10 mouse cellular contexts compared by ENCODE assay signal in genomic region chr16:38701492-38702185, GRCm38 (mm10). TPM values are rescaled to one million over a fixed set of nuclear protein-coding genes. Genes with fewer than 3 reads are reported as not detected.
DNase-seq lines count a peak whose midpoint lies in the region; ATAC-seq lines count a peak whose summit lies in the region.
"Had no signal": no experiment of that assay in that cellular context is flagged by ENCODE, and none has a peak within 500 bp of the region (broad histone marks: within the 10 kb centered on the region; RNA-seq: fewer than 3 reads in every experiment).

No protein-coding gene starts in this region.

- WGBS in liver, embryonic 13.5 days (ENCODE audit: insufficient replicate concordance) = 13% methylated on average over 9 of the region's 9 CpGs
- WGBS in embryonic facial prominence, embryonic 10.5 days = 50% methylated on average over 9 of the region's 9 CpGs
- 35% methylated on average over 9 of the region's 9 CpGs for WGBS in hindbrain, embryonic 11.5 days
- WGBS in midbrain, embryonic 13.5 days = 12% methylated on average over 9 of the region's 9 CpGs

- H3K9ac ChIP-seq in liver, embryonic 13.5 days = no peak overlapping the region
- peak overlapping the region; percentile 4; the same call in 1 of the 2 replicates for H3K9ac ChIP-seq in hindbrain, embryonic 11.5 days (ENCODE audit: low read depth, low read length)
- H3K9ac ChIP-seq in midbrain, embryonic 13.5 days (replicated peaks) = no peak overlapping the region

- no peak for ATAC-seq in liver, embryonic 13.5 days (ENCODE audit: low read depth)
- ATAC-seq in hindbrain, embryonic 11.5 days (ENCODE audit: low FRiP score) = peak; percentile 82
- peak; percentile 70 for ATAC-seq in midbrain, embryonic 13.5 days

- H3K4me2 ChIP-seq in liver, embryonic 13.5 days = 0 out of 2 replicates have a peak overlapping the region, but pooled peaks have one; percentile 12
- no peak overlapping the region for H3K4me2 ChIP-seq in hindbrain, embryonic 11.5 days (replicated peaks; ENCODE audit: low read depth, low read length)
- peak overlapping the region; percentile 24 for H3K4me2 ChIP-seq in midbrain, embryonic 13.5 days (replicated peaks)

- H3K4me3 ChIP-seq in liver, embryonic 13.5 days (replicated peaks) = no peak overlapping the region
- H3K4me3 ChIP-seq in embryonic facial prominence, embryonic 10.5 days = no peak overlapping the region
- H3K4me3 ChIP-seq in hindbrain, embryonic 11.5 days (ENCODE audit: low read depth, low read length) = no peak overlapping the region
- H3K4me3 ChIP-seq in midbrain, embryonic 13.5 days (replicated peaks) = no peak overlapping the region

- H3K36me3 ChIP-seq in liver, embryonic 13.5 days = no peaks in the 10 kb centered on the region
- peaks cover 3% of the 10 kb centered on the region; the same call in 1 of the 2 replicates for H3K36me3 ChIP-seq in embryonic facial prominence, embryonic 10.5 days (replicated peaks)
- no peaks in the 10 kb centered on the region for H3K36me3 ChIP-seq in hindbrain, embryonic 11.5 days (ENCODE audit: control insufficient read depth, insufficient read depth, low read length)
- no peaks in the 10 kb centered on the region for H3K36me3 ChIP-seq in midbrain, embryonic 13.5 days
- H3K36me3 ChIP-seq: G1E had no signal

- no peak overlapping the region for H3K27ac ChIP-seq in liver, embryonic 13.5 days
- H3K27ac ChIP-seq in embryonic facial prominence, embryonic 10.5 days (replicated peaks) = peak overlapping the region; percentile 82
- peak overlapping the region; percentile 33; the same call in 1 of the 2 replicates for H3K27ac ChIP-seq in hindbrain, embryonic 11.5 days (ENCODE audit: low read depth, low read length)
- peak overlapping the region; percentile 60 for H3K27ac ChIP-seq in midbrain, embryonic 13.5 days

- H3K4me1 ChIP-seq in liver, embryonic 13.5 days (replicated peaks) = peaks cover 5% of the 10 kb centered on the region; the same call in 1 of the 2 replicates
- H3K4me1 ChIP-seq in embryonic facial prominence, embryonic 10.5 days = peaks cover 29% of the 10 kb centered on the region
- H3K4me1 ChIP-seq in hindbrain, embryonic 11.5 days (replicated peaks; ENCODE audit: control insufficient read depth, insufficient read depth, low read length) = no peaks in the 10 kb centered on the region
- peaks cover 12% of the 10 kb centered on the region for H3K4me1 ChIP-seq in midbrain, embryonic 13.5 days (replicated peaks)

- no peaks in the 10 kb centered on the region for H3K9me3 ChIP-seq in liver, embryonic 13.5 days (replicated peaks)
- no peaks in the 10 kb centered on the region for H3K9me3 ChIP-seq in embryonic facial prominence, embryonic 10.5 days
- no peaks in the 10 kb centered on the region for H3K9me3 ChIP-seq in hindbrain, embryonic 11.5 days (ENCODE audit: control insufficient read depth, low read length)
- no peaks in the 10 kb centered on the region for H3K9me3 ChIP-seq in midbrain, embryonic 13.5 days
- H3K9me3 ChIP-seq: G1E had no signal

- peaks cover 20% of the 10 kb centered on the region; the same call in 1 of the 2 replicates for H3K27me3 ChIP-seq in liver, embryonic 13.5 days
- no peaks in the 10 kb centered on the region for H3K27me3 ChIP-seq in embryonic facial prominence, embryonic 10.5 days (replicated peaks; ENCODE audit: low read depth, poor library complexity, severe bottlenecking)
- no peaks in the 10 kb centered on the region for H3K27me3 ChIP-seq in hindbrain, embryonic 11.5 days (ENCODE audit: control insufficient read depth, insufficient read depth, low read length)
- no peaks in the 10 kb centered on the region for H3K27me3 ChIP-seq in midbrain, embryonic 13.5 days

- no peak for DNase-seq in liver, embryonic 13.5 days
- DNase-seq in liver (no peak), MN1 (ENCODE audit: low spot score) (no peak)
- DNase-seq in embryonic facial prominence, embryonic 10.5 days (ENCODE audit: low spot score) = peak; percentile 40
- peak; percentile 63 for DNase-seq in hindbrain, embryonic 11.5 days (ENCODE audit: low spot score)
- no peak for DNase-seq in left cerebral cortex, adult 9 months (ENCODE audit: low spot score in 2 of 2)
- DNase-seq in adrenal gland, adult (ENCODE audit: inconsistent age in 2 of 2, low spot score in 1 of 2) = no peak
- DNase-seq: kidney, adult 11 months had no signal

RNA-seq across cellular contexts. Expression of gene Arhgap31, which starts 11.4 kb away (rescaled TPM):
- polyA plus RNA-seq in liver, embryonic 13.5 days (2015; fragmentation: Nextera tagmentation; extraction: Ambion mirVana) = 1.2 and 1.6 TPM in 2 replicates
- polyA plus RNA-seq in embryonic facial prominence, embryonic 10.5 days (2016; fragmentation: Nextera tagmentation; extraction: Ambion mirVana) = 9.6 and 12.0 TPM in 2 replicates
- polyA plus RNA-seq in hindbrain, embryonic 11.5 days (2014; fragmentation: Nextera tagmentation; extraction: Ambion mirVana) = 7.3 and 9.0 TPM in 2 replicates
- 3.6 and 4.6 TPM in 2 replicates for polyA plus RNA-seq in midbrain, embryonic 13.5 days (2015; fragmentation: Nextera tagmentation; extraction: Ambion mirVana)

RNA-seq across cellular contexts. Expression of gene B4galt4, which starts 40.4 kb away (rescaled TPM):
- 3.6 and 4.1 TPM in 2 replicates for polyA plus RNA-seq in liver, embryonic 13.5 days (2015; fragmentation: Nextera tagmentation; extraction: Ambion mirVana)
- polyA plus RNA-seq in embryonic facial prominence, embryonic 10.5 days (2016; fragmentation: Nextera tagmentation; extraction: Ambion mirVana) = 26.2 and 27.8 TPM in 2 replicates
- polyA plus RNA-seq in hindbrain, embryonic 11.5 days (2014; fragmentation: Nextera tagmentation; extraction: Ambion mirVana) = 26.4 and 31.1 TPM in 2 replicates
- 23.7 and 24.9 TPM in 2 replicates for polyA plus RNA-seq in midbrain, embryonic 13.5 days (2015; fragmentation: Nextera tagmentation; extraction: Ambion mirVana)
- polyA plus RNA-seq: G1E had no signal

Comparison
In these comparisons a context has a peak if more than half of its experiments do, and no peak if none do; other contexts are left out.
1. DNase-seq: peak in embryonic facial prominence, embryonic 10.5 days (single experiment) and hindbrain, embryonic 11.5 days (single experiment); none in liver, embryonic 13.5 days (single experiment), liver (single experiment), left cerebral cortex, adult 9 months (0 of 2), MN1 (single experiment) and adrenal gland, adult (0 of 2).